Mouse (Mus musculus) lung, postnatal 10 days (tissue): ENCODE results near the gene Timeless.
"Not testable (repeated sequence)": the region's sequence is repeated elsewhere in the genome, so short reads cannot be mapped to it uniquely, and the experiment has no call there.

Source experiments
- DNase-seq: peaks from one replicate; pipeline ENCODE4 v3.0.0; 2021

Timeless gene

DNA sequence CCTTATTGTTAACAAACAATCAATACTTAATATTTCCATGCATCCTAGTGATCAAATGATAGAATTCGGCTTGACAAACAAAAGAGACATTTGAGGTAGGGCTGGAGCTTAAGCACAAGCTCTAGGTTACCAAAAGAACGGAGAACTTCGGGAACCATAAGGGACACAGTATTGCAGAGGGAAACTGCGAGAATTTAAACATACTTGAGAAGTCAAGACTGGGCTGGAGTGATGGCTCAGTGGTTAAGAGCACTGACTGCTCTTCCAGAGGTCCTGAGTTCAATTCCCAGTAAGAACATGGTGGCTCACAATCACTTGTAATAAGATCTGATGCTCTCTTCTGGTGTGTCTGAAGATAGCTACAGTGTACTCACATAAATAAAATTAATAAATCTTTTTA is 17.8 kb upstream of the Timeless start:
- not testable (repeated sequence) for DNase-seq

DNA sequence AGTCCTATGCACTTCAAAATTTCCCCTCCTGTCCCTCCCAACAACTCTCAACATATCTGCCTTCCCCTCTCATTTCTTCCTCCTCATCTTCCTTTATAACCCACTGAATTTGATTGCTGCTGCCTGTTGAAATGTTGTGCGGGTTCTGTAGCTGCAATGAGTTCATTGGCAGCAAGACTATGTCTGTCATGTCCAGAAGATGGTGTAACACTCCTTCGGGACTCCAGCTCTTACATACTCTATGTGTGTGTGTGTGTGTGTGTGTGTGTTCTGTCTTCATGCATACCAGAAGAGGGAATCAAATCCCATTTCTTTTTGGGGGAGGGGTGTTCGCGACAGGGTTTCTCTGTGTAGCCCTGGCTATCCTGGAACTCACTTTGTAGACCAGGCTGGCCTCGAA is 16.9 kb upstream of the Timeless start:
- DNase-seq = no peak

DNA sequence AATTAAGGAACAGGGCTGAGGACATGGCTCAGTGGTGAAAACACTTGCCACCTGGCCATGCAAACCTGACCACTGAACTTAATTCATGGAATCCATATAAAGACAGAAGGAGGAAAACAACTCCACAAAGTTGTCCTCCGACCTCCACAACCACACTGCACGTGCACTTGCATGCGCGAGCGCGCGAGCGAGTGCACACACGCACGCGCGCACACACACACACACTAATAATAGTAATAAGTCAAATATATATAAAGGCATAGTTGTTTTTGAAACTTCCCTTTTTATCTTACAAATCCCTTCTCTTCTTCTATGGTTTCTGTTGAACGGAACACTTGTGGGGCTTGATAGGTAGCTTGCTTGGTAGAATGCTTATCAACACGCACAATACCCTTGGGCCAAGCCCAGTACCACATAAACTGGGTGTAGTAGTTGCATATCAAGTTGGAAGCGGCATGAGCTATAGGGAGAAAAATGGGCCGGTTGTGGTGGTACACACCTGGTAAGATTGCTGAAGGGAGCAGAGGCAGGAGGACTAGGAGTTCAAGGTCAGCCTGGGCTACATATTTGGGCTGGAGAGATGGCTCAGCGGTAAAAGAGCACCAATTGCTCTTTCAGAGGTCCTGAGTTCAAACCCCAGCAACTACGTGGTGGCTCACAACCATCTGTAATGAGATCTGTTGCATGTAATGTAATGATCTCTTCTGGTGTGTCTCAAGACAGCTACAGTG is 13.3 kb upstream of the Timeless start:
- no peak for DNase-seq

GRCm38 (mm10) chr10:128221533-128222286 is 10.2 kb upstream of the Timeless start:
- no peak for DNase-seq

- DNase-seq = no peak
Measured at GRCm38 (mm10) chr10:128225064-128225463, 6.8 kb upstream of the Timeless start.

DNA sequence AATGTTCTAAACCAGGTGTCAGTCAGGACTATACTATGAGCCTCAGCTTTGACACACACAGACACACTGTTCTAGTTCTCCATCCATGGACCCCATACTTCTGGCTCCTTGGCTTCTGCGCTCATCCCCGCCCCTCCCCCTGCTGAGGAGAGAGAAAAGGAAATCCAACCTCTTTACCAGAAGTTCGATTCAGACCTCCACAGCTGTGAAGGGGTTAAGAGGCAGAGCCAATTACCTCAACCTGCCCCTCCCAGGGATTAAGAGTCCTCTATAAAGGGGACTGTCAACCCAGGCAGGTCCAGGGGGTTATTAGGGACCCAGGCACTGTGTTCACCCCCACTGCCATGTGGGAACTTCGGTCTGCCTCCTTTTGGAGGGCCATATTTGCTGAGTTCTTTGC is 6.3 kb upstream of the Timeless start, which contains the start of gene Mip:
TSS of gene Mip (plus strand) at position 301 of the 400 bp plus-strand sequence.
- DNase-seq = no peak

DNA sequence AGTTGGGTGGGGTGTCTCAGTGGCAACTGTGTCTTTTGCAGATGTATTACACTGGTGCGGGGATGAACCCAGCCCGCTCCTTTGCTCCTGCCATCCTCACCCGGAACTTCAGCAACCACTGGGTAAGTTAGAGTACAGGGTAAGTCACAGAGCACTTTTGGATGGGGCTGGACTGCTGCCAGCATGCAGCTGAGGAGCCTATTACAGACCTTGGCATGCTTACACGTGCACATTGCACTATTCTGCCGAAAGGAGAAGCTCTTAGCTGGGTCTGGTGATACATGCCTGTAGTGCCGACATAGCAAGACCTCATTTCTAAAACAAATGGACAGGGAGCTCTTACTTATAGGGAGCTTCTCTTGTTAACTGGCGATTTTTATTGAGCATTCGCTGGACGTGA is 4.3 kb upstream of the Timeless start:
- DNase-seq = no peak

DNA sequence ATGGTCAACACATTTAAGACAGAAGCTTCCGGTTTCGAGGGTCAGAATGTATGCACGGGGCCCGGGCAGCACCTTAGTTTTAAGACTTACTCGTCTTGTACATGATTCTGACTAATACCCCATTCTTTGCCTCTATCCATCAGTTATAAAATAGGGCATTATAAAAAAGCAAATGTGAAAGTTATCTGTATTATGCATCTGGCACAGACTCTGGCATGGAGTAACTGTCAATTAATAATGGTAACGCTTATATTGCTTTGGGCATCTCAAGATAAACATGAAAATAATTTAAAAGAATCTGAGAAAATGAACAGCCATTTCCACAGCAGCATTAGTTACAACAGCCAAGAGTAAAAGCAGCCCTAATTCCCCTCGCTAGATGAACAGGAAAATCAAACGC is 3.9 kb upstream of the Timeless start:
- DNase-seq = no peak

DNA sequence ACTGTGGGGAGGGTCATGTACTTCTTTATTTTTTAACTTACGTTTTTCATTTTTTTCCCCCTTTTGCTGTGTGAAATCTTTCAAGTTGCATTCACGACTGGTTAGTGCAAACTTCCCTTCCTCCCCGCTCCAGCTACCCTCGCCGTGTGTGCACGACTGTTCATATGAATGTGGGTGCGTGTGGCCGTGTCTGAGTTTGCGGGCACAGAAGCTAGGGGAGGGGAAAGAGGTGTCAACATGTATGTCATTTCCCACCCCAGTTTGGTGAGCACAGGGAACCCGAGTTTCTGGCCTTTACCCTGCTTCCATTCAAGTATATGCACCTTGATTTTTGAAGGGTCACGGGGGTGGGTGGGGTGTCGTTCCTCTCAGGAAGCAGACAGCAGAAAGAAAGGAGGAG is 1.3 kb upstream of the Timeless start:
- DNase-seq = no peak

GRCm38 (mm10) chr10:128231146-128231545 is 719 bp upstream of the Timeless start:
- no peak for DNase-seq

- DNase-seq = peak; percentile 82
Measured at GRCm38 (mm10) chr10:128232420-128232985, 638 bp downstream of the Timeless start.

- no peak for DNase-seq
Measured at GRCm38 (mm10) chr10:128236321-128236720, 4.5 kb downstream of the Timeless start.

- DNase-seq = peak; percentile 36
Measured at GRCm38 (mm10) chr10:128237807-128238480, 6.1 kb downstream of the Timeless start.

GRCm38 (mm10) chr10:128239140-128239539 is 7.3 kb downstream of the Timeless start:
- DNase-seq = no peak

GRCm38 (mm10) chr10:128240131-128240530 is 8.3 kb downstream of the Timeless start:
- DNase-seq = no peak

- DNase-seq = no peak
Measured at GRCm38 (mm10) chr10:128243252-128243651, 11.4 kb downstream of the Timeless start.

DNA sequence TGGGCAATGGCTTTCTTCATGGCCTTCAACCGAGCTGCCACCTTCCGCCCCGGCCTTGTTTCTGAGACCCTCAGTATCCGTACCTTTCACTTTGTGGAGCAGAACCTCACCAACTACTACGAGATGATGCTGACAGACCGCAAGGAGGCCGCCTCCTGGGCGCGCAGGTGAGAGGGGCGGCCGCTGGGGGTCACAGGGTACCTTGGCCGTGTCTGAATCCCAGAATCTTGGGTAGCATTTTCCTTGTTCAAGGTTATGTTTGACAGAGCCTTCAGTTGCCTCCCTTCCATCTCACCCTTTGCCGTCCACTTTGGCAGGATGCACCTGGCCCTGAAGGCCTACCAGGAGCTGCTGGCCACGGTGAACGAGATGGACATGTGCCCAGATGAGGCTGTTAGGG is 12.3 kb downstream of the Timeless start:
- DNase-seq = no peak

GRCm38 (mm10) chr10:128247020-128247732 is 15.3 kb downstream of the Timeless start:
- peak; percentile 81 for DNase-seq

DNA sequence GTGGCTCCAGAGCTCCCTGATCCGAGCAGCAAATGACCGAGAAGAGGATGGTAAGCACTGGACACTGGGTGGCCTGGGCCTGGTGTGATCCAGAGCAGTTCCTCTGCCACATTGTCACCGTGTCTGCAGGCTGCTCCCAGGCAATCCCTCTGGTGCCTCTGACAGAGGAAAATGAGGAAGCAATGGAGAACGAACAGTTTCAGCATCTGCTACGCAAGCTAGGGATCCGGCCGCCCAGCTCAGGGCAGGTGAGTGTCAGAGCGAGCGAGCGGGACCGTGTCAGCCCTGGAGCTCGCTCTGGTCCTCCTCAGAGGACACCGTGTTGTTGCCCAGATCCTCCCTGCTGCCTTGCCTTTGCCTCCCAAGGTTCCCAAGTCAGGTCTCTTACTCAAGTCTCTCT is 18.7 kb downstream of the Timeless start:
- DNase-seq = no peak

- DNase-seq = no peak
Measured at GRCm38 (mm10) chr10:128253677-128254255, 21.9 kb downstream of the Timeless start, which contains the start of gene Apon. TSS of gene Apon (plus strand) at chr10:128254096.

- DNase-seq = no peak
Measured at GRCm38 (mm10) chr10:128255925-128256324, 24.1 kb downstream of the Timeless start.

DNA sequence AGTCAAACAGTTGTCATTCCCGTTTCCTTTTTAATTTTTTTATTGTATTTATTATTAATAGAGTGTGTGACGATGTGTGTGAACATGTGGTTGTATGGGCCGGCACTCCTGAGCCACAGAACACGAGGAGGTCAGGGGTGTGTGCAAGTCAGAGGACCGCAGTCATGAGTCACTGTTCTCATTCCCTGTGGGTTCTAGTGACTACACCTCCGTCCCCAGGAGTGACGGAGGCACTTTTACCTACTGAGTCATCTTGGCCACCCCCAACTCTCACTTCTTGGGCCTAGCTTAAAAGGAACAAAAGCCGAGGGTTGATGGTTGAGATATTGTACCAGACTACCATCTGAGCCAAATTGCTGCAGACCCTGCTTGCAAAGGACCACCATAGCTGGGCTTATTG is 24.5 kb downstream of the Timeless start:
- DNase-seq = no peak
